Mouse (Mus musculus): ENCODE measurements at regions not wholly inside any gene's neighbourhood (a gene's known extent, or its start where the extent isn't known, plus 50 kb on each side); places are given as distances from the start of the nearest gene placed in this dataset.

- no peak for TF ChIP-seq CTCF (IDR thresholded peaks at IDR 0.05; ENCODE audit: insufficient read depth, low read length)
- no peak for TF ChIP-seq POLR2A (IDR thresholded peaks at IDR 0.05; ENCODE audit: borderline replicate concordance, extremely low read depth, low read depth, low read length)
Observed at GRCm38 (mm10) chr15:67275058-67275457, 774.3 kb upstream of the Lrrc6 start.

Data from lung, adult 2 months (tissue).